In genomic region chr14:8309621-8310141, GRCm38 (mm10) we compare ENCODE assay signal across 10 mouse cellular contexts. TPM values are rescaled to one million over a fixed set of nuclear protein-coding genes. Genes with fewer than 3 reads are reported as not detected.
DNase-seq lines count a peak whose midpoint lies in the region; ATAC-seq lines count a peak whose summit lies in the region.
"Had no signal": no experiment of that assay in that cellular context is flagged by ENCODE, and none has a peak within 500 bp of the region (broad histone marks: within the 10 kb centered on the region; RNA-seq: fewer than 3 reads in every experiment).

No protein-coding gene starts in this region.

- DNase-seq in gastrocnemius, postnatal 25 days, result peak; percentile 29
- DNase-seq in gastrocnemius, postnatal 4 days (ENCODE audit: low spot score in 2 of 2), result no peak
- peak; percentile 50 for DNase-seq in brain, adult 2 months (ENCODE audit: low read depth, low spot score)
- DNase-seq in liver (no peak), MN1 (ENCODE audit: low spot score) (no peak)
- no peak for DNase-seq in cerebellum, adult 11-12 months

- H3K9ac ChIP-seq in heart, embryonic 14.5 days (ENCODE audit: low read length), result 0 out of 2 replicates have a peak overlapping the region, but pooled peaks have one; percentile 1
- no peak overlapping the region for H3K9ac ChIP-seq in limb, embryonic 15.5 days

- peaks cover 7 to 14% of the 10 kb centered on the region in 2 experiments; a peak in 2 of 4 replicates for H3K4me1 ChIP-seq in heart, embryonic 14.5 days (ENCODE audit: control insufficient read depth in 2 of 2, insufficient read depth in 2 of 2, low read length in 2 of 2)
- H3K4me1 ChIP-seq in limb, embryonic 15.5 days, result peaks cover 9% of the 10 kb centered on the region

- 0 out of 2 replicates have a peak, but pooled peaks cover 2% of the 10 kb centered on the region for H3K27me3 ChIP-seq in heart, embryonic 14.5 days (ENCODE audit: control insufficient read depth, insufficient read depth, low read length)
- no peaks in the 10 kb centered on the region for H3K27me3 ChIP-seq in limb, embryonic 15.5 days
- H3K27me3 ChIP-seq: CH12.LX had no signal

- H3K4me2 ChIP-seq in heart, embryonic 14.5 days (ENCODE audit: low read length), result peak overlapping the region; percentile 11; the same call in 1 of the 2 replicates
- no peak overlapping the region for H3K4me2 ChIP-seq in limb, embryonic 15.5 days

- H3K9me3 ChIP-seq in heart, embryonic 14.5 days (ENCODE audit: control insufficient read depth, low read length), result no peaks in the 10 kb centered on the region
- H3K9me3 ChIP-seq in limb, embryonic 15.5 days, result no peaks in the 10 kb centered on the region

- no peak overlapping the region for H3K4me3 ChIP-seq in heart, embryonic 14.5 days (ENCODE audit: control insufficient read depth in 1 of 2, insufficient read depth in 1 of 2, low read depth in 1 of 2, low read length in 2 of 2)
- H3K4me3 ChIP-seq in limb, embryonic 15.5 days, result no peak overlapping the region

- no peak overlapping the region for H3K27ac ChIP-seq in heart, embryonic 14.5 days (replicated peaks in 1 of 2; ENCODE audit: control insufficient read depth in 1 of 2, insufficient read depth in 1 of 2, low read depth in 2 of 2, low read length in 2 of 2)
- no peak overlapping the region for H3K27ac ChIP-seq in limb, embryonic 15.5 days

- ATAC-seq in heart, embryonic 14.5 days (ENCODE audit: insufficient number of reproducible peaks, insufficient read depth, low FRiP score, low read depth), result peak; percentile 51; the same call in 1 of the 2 replicates
- 0 out of 2 replicates have a peak, but pooled peaks have one; percentile 36 for ATAC-seq in limb, embryonic 15.5 days (ENCODE audit: insufficient number of reproducible peaks, low FRiP score, low TSS enrichment, low read depth)

- WGBS in heart, embryonic 14.5 days, result 12% methylated on average over 9 of the region's 9 CpGs
- 10% methylated on average over 9 of the region's 9 CpGs for WGBS in limb, embryonic 15.5 days

- H3K36me3 ChIP-seq in heart, embryonic 14.5 days (ENCODE audit: control insufficient read depth, insufficient read depth, low read length), result no peaks in the 10 kb centered on the region
- no peaks in the 10 kb centered on the region for H3K36me3 ChIP-seq in limb, embryonic 15.5 days

RNA-seq across cellular contexts. Expression of gene Fam107a, which starts 8.1 kb away (rescaled TPM):
- total RNA-seq in gastrocnemius, postnatal 25 days (2021), result 1 to 10 TPM; 3.4 to 6.3 TPM
- 1 to 10 TPM; 1.3 to 2.2 TPM for total RNA-seq in gastrocnemius, postnatal 4 days (2021)
- 0.32 and 0.36 TPM in 2 replicates for polyA plus RNA-seq in heart, embryonic 14.5 days (2014; fragmentation: Nextera tagmentation; extraction: Ambion mirVana)
- 0.51 TPM in 2 replicates for polyA plus RNA-seq in limb, embryonic 15.5 days (2015; fragmentation: Nextera tagmentation; extraction: Ambion mirVana)
- total RNA-seq: CH12.LX; common myeloid progenitor, adult 5-6 weeks had no signal

RNA-seq across cellular contexts. Expression of gene Acox2, which starts 50.5 kb away (rescaled TPM):
- total RNA-seq in gastrocnemius, postnatal 25 days (2021), result under 1 TPM in 1 of 2 experiments, not detected in 1; 0.35 TPM
- total RNA-seq in gastrocnemius, postnatal 4 days (2021), result 1 to 10 TPM in 1 of 2 experiments, not detected in 1; 1.0 TPM
- not detected in 2 replicates for polyA plus RNA-seq in heart, embryonic 14.5 days (2014; fragmentation: Nextera tagmentation; extraction: Ambion mirVana)
- 0.16 and 0.70 TPM in 2 replicates for polyA plus RNA-seq in limb, embryonic 15.5 days (2015; fragmentation: Nextera tagmentation; extraction: Ambion mirVana)
- total RNA-seq: CH12.LX; common myeloid progenitor, adult 5-6 weeks had no signal

Comparison
In these comparisons a context has a peak if more than half of its experiments do, and no peak if none do; other contexts are left out.
1. DNase-seq: peak in gastrocnemius, postnatal 25 days (single experiment) and brain, adult 2 months (single experiment); none in gastrocnemius, postnatal 4 days (0 of 2), liver (single experiment), MN1 (single experiment) and cerebellum, adult 11-12 months (single experiment).